Mouse (Mus musculus) testis, postnatal 10 days (tissue): ENCODE data around the gene Usp38.
"Not testable (repeated sequence)": the region's sequence is repeated elsewhere in the genome, so short reads cannot be mapped to it uniquely, and the experiment has no call there.

ENCODE experiments used
- DNase-seq: peaks from one replicate; pipeline ENCODE4 v3.0.0; 2021; ENCODE audit warnings: low spot score

Usp38 gene

GRCm38 (mm10) chr8:81014789-81015699, at the start of gene Usp38:
Gene Usp38 (minus strand): TSS chr8:81014928.
- peak; percentile 100 for DNase-seq

- DNase-seq: no peak
Measured at GRCm38 (mm10) chr8:81062566-81062965, 47.8 kb upstream of the Usp38 start.

GRCm38 (mm10) chr8:81061950-81062349, 47.2 kb upstream of the Usp38 start:
- DNase-seq: no peak

GRCm38 (mm10) chr8:81044201-81044600, 29.5 kb upstream of the Usp38 start:
- no peak for DNase-seq

- DNase-seq: no peak
Measured at GRCm38 (mm10) chr8:81027991-81028390, 13.3 kb upstream of the Usp38 start.

- DNase-seq: not testable (repeated sequence)
Measured at GRCm38 (mm10) chr8:81017548-81017947, 2.8 kb upstream of the Usp38 start.

- peak; percentile 56 for DNase-seq
Measured at GRCm38 (mm10) chr8:81013811-81014530, 757 bp downstream of the Usp38 start.

- DNase-seq: no peak
Measured at GRCm38 (mm10) chr8:81012699-81013098, 2.0 kb downstream of the Usp38 start.

GRCm38 (mm10) chr8:81012031-81012560, 2.6 kb downstream of the Usp38 start:
- no peak for DNase-seq

- DNase-seq: no peak
Measured at GRCm38 (mm10) chr8:81010386-81010785, 4.3 kb downstream of the Usp38 start.

GRCm38 (mm10) chr8:81005114-81005513, 9.6 kb downstream of the Usp38 start:
- DNase-seq: no peak

- no peak for DNase-seq
Measured at GRCm38 (mm10) chr8:80996632-80997031, 18.1 kb downstream of the Usp38 start.

- DNase-seq: peak; percentile 45
Measured at GRCm38 (mm10) chr8:80991937-80992336, 22.8 kb downstream of the Usp38 start.

- DNase-seq: no peak
Measured at GRCm38 (mm10) chr8:80982829-80983228, 31.9 kb downstream of the Usp38 start.

- no peak for DNase-seq
Measured at GRCm38 (mm10) chr8:80981696-80982095, 33.0 kb downstream of the Usp38 start.

GRCm38 (mm10) chr8:80980063-80980462, 34.7 kb downstream of the Usp38 start:
- no peak for DNase-seq

- DNase-seq: no peak
Measured at GRCm38 (mm10) chr8:80977231-80977630, 37.5 kb downstream of the Usp38 start.

GRCm38 (mm10) chr8:80971150-80971549, 43.6 kb downstream of the Usp38 start:
- DNase-seq: no peak

- DNase-seq: no peak
Measured at GRCm38 (mm10) chr8:80970000-80970685, 44.6 kb downstream of the Usp38 start.

- no peak for DNase-seq
Measured at GRCm38 (mm10) chr8:80969423-80969822, 45.3 kb downstream of the Usp38 start.

- no peak for DNase-seq
Measured at GRCm38 (mm10) chr8:80963095-80963494, 51.6 kb downstream of the Usp38 start.

GRCm38 (mm10) chr8:80962592-80962983, 52.1 kb downstream of the Usp38 start:
- DNase-seq: no peak
